Mouse (Mus musculus): Measurements from ENCODE around the gene Gm5725. TPM values are rescaled to one million over a fixed set of nuclear protein-coding genes. Genes with fewer than 3 reads are reported as not detected.

Gene Gm5725
- polyA plus RNA-seq (2017; shearing (Covaris generic)) = not detected

GRCm38 (mm10) chr7:21844167-21844566 lies at the start of gene Gm5725:
Gm5725 (minus strand) TSS chr7:21844267.

GRCm38 (mm10) chr7:21832051-21832450 lies 12.0 kb downstream of the Gm5725 start, which contains the start of gene Vmn1r135:
Vmn1r135 (plus strand) TSS chr7:21832351.

GRCm38 (mm10) chr7:21796628-21797027 lies 47.4 kb downstream of the Gm5725 start, which contains the start of gene Gm4177:
Gm4177 (minus strand) TSS chr7:21796728.

Other genes with a start within 250 kb of the Gm5725 start
- gene Vmn1r132, start 230.2 kb downstream of the Gm5725 start, polyA plus RNA-seq (2017; shearing (Covaris generic)) = not detected
- not detected for gene Gm4175, start 82.8 kb downstream of the Gm5725 start, polyA plus RNA-seq (2017; shearing (Covaris generic))
- not detected for gene Gm4177, start 47.5 kb downstream of the Gm5725 start, polyA plus RNA-seq (2017; shearing (Covaris generic))
- 1 to 10 TPM in 1 of 2 experiments, not detected in 1; 1.7 TPM for gene Vmn1r135, start 11.9 kb downstream of the Gm5725 start, polyA plus RNA-seq (2017; shearing (Covaris generic))
- gene Gm5891, start 77.0 kb upstream of the Gm5725 start, polyA plus RNA-seq (2017; shearing (Covaris generic)) = 1 to 10 TPM in 1 of 2 experiments, under 1 TPM in 1; 0.11 to 1.3 TPM
- under 1 TPM in 1 of 2 experiments, not detected in 1; 0.32 TPM for gene Vmn1r137, start 150.3 kb upstream of the Gm5725 start, polyA plus RNA-seq (2017; shearing (Covaris generic))
- gene Vmn1r138, start 184.6 kb upstream of the Gm5725 start, polyA plus RNA-seq (2017; shearing (Covaris generic)) = under 1 TPM in 1 of 2 experiments, not detected in 1; 0.34 TPM
- not detected for gene Gm6176, start 212.0 kb upstream of the Gm5725 start, polyA plus RNA-seq (2017; shearing (Covaris generic))
- gene Vmn1r139, start 224.8 kb upstream of the Gm5725 start, polyA plus RNA-seq (2017; shearing (Covaris generic)) = under 1 TPM; 0.23 to 0.50 TPM

All from inflammation-experienced regulatory T-cells (primary cell).